Mouse (Mus musculus): Measurements from ENCODE around the gene Atp2b4.
A peak's percentile ranks its signal among the peaks of the same experiment; 100 is the strongest.
"Not testable (repeated sequence)": the region's sequence is repeated elsewhere in the genome, so short reads cannot be mapped to it uniquely, and the experiment has no call there.

Gene Atp2b4

DNA sequence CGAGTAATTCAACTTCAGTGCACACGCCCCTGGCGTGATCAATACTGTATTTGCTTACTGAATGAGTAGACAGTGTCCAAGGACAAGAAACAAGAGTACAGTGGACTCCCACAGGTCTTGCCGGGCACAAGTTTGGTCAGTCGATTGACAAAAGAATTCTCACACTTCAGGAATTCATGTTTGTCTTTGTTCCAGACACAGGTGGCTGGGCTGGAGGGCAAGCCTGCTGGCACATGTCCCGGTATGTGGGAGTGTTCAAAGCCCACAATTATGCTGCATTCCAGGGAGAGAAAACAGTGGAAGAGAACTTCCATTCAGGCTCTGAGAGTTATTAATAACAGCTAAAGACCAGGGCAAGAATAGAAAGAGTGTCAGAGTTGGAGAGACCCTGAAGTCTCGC lies 104.9 kb downstream of the Atp2b4 start:
- DNase-seq (ENCODE audit: low spot score in 2 of 2) = no peak

DNA sequence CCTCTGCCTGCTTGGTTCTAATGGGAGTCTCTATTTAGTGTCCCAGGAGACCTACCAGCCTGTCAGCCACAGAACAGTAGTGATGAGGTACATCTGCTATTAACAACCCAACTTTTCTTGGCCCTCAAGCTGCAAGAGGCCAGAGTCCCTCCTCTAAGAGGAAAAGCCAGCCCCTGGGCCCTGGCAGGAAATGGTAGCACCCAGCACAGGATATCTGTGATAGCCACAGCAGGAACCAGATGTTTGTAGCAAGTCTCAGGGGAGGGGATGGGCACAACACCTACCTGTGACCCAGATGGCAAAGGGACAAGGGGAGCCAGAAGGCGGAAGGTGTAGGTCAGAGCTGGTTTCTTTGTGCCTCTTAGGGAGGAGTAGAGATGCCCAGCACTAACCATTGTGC lies 106.0 kb downstream of the Atp2b4 start:
- DNase-seq (ENCODE audit: low spot score in 2 of 2) = peak; percentile 87 to 89

DNA sequence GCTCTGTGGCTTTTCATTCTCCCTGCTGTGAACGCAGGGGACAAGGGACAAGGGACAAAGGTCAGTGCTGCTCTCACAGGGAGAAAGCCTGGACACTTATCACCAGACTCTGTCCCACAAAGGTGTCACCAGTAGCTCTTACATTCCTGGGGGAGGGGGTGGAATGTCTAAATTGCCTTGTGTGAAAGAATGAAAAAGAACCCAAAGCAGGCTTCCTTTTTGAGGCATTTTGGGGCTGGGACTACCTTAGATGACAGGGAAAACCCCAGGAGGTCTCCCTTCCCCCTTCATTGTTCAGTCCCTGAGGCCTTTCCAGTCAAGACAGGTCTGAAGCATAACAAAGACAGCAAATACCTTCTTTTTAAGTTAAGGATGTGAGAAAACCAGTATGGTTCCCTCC lies 106.5 kb downstream of the Atp2b4 start:
- DNase-seq (ENCODE audit: low spot score in 2 of 2) = peak; percentile 29 to 37

DNA sequence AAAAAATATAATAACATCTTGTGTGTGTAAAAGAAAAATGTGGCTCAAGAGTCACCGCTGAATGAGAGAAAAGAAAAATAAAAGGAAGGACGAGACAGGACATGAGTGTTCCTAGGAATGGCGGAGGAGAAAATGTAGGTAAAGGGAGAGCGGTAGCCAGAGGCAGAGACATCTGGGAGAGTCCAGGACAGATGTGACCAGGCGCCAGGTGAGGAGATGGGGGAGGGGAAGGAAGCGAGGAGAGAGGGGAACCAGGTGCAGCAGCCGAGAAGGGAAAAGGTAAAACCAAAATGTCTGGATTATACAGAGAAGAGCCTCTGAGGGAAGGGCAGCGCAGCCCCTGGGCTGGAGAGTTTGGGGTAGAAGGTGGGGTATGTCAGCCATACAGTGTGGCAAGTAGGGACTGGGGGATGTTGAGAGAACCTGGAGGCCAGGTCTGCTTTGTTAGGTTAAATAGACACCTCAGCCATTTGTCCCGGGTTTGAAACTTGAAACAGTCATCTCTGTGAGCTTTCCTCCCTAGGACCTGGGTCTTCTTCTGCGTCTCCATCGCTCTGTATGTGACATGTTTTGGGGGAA lies 107.2 kb downstream of the Atp2b4 start:
- no peak for DNase-seq (ENCODE audit: low spot score in 2 of 2)

DNA sequence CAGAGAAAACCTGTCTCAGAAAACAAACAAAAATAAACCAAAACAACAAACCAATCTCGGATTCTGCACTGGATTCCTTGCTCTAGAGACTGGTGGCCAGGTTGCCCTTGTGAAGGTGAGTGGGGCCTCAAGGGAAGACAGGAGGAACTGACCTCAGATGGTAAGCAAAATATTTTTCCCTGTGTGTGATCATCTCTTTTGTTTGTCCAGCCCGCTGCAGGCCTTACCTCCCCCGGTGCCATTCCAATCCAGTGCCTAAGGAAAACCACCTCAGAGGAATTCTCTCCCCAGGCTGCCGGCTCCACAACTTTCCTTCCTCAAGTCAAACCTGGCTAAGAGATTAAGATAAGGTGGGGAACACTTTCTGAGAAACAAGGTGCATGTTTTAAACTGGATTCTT lies 108.6 kb downstream of the Atp2b4 start:
- no peak for DNase-seq (ENCODE audit: low spot score in 2 of 2)

DNA sequence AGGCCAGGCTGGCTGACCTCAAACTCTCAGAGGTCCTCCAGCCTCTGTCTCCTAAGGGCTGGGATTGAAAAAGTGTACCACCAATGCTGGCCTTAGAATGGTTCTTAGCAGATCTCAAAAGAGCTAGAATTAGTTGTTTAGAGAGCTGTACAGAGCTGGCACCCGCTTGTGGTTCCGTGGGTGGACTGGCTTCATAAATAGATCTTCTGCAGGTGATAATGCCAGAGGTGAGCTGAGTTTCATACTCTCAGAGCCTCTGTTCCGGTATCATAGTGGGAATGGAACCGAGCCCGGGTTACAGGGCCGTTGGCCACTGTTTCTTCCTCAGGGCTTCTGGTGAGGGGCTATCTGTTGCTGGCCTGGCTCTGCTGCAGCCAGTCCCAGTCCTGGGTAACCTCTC lies 109.8 kb downstream of the Atp2b4 start:
- no peak for DNase-seq (ENCODE audit: low spot score in 2 of 2)

DNA sequence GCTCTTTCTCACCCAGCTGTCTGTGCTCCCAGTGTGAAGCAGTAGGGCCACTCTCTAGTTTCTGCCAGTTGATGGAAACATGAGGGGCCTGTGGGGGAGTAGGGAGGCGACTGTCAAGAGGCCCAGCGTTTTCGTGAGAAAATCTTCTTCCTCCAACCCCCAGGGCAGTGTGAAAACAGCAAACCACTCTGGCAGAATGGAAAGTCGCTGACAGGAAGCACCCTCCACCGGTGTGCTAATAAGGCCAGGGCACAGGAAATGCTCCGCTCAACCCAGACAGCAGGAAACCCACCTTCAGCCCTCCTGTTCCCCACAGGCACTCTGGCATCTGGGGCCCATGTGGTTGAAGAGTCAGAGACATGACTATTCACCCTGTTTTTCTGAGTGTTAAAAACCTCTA lies 110.9 kb downstream of the Atp2b4 start, which contains the start of gene Lax1:
TSS of gene Lax1 (minus strand) at position 212 of the 400 bp plus-strand sequence.
- peak; percentile 88 to 89 for DNase-seq (ENCODE audit: low spot score in 2 of 2)

DNA sequence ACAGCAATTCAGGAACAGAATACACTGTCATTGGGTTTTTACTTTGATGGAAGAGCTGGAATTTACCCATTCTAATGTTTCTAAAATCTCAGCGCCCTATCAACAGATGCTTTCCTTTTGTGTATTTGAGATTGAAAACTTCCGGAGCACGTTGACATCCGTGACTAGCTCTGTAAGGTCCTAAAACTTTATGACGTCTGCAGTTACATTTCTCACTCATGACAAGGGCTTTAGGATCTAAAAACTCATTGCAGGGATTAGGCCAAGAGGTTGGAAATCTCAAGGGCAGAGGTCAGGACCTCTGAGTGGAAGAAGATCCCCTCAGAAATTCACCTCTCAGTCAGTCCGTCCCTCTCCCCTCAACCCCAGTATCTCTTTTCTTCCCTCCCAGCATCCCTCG lies 112.5 kb downstream of the Atp2b4 start:
- DNase-seq (ENCODE audit: low spot score in 2 of 2) = no peak

DNA sequence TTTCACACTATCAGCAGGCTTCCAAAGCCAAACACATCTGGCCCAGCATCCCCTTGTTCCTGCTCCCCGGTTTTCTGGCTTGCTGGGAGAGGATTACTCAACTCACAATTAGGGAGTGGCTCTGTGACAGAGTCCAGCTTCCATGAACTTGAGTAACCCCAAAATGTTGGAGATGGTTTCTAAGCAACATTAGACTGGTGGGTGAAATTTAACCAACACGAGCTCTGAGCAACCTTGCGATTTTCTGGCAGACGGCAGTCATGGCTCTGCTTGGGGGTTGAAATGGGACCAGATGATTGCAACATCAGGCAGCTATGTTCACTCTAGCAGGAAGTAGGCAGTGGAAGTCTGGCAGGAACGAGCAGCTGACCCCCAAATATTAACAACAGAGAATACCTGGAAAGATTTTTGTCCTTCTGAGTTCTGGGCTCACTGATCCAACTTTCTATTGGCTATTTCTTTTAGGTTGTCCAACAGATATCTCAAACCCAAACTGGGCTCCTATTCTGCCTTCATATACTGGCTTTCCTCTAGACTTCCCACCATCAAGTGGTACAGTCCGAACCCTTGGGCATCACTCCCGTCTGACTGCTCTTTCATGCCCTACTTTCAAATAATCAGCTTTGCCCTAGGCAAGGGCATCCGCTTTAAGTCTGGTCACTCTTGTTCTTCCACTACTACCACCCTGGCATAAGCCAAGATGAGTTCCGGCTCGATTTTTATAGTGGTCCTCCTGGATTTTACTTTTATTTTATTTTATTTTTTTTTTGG lies 114.9 kb downstream of the Atp2b4 start:
- DNase-seq (ENCODE audit: low spot score in 2 of 2) = no peak

DNA sequence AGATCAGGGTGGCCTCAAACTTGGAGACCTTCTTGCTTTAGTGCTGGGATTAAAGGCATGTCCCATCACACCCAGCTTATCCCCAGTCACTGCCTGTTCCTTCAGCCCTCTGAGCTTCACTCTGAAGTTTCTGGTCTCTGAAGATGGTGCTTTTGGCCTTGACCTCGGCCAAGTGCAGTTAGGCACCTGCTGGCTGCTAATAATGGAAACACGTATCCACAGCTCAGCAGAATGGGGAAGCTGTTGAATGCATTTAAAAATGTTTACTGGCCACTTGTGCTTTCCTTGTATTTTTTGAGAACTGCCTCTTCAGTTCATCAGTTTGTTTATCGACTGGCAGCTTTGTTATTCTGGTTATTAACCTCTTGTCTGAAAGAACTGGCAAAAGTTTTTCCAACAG lies 129.0 kb downstream of the Atp2b4 start:
- DNase-seq (ENCODE audit: low spot score in 2 of 2) = no peak

DNA sequence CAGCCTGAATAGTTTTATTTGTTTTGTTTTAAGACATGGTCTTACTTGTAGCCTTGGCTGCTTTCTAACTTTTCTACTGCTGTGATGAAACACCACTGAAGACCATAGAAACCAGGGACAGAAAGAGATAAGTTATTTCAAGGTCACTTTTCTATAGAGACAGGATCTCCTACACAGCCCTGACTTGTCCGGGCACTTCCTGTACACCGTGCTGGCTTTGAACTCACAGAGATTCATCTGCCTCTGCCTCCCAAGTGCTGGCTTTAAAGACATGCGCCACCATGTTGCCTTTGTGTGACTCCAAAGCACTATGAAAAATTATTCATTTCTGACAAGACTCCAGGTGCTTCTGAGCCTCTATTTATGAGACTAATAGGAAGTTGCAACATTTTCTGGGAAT lies 129.6 kb downstream of the Atp2b4 start:
- DNase-seq (ENCODE audit: low spot score in 2 of 2) = no peak

DNA sequence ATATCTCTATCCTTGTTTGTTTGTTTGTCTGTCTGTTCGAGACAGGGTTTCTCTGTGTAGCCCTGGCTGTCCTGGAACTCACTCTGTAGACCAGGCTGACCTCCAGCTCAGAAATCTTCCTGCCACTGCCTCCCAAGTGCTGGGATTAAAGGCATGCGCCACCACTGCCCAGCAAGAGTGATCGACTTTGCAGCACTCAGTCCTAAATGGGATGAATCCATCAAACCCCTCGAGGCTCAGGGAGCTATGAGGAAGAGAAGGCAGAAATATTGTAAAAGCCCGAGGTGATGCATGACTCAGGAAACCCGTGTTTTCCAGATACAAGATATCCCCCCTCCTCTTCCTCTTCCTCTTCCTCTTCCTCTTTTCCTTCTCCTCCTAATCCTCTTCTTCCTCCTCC lies 130.1 kb downstream of the Atp2b4 start:
- DNase-seq (ENCODE audit: low spot score in 2 of 2) = no peak

DNA sequence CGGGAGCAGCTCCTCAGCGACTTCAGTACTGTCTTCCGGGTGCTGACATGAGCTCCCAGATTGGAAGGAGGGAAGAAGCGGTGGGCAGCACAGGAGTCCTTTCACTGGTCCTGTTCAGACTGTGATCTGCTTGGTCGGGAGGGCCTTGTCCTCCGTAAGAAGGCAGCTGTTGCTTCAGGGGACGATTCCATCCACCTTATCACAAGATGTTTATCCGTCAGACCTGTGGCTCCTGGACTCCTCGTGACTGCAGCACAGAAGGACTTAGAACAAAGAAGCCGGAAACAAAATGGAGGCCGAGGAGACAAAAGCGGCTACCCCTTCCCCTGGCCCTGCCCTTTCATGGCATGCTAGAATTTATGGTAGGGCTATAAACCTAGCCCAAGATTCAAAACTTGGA lies 130.7 kb downstream of the Atp2b4 start:
- no peak for DNase-seq (ENCODE audit: low spot score in 2 of 2)

DNA sequence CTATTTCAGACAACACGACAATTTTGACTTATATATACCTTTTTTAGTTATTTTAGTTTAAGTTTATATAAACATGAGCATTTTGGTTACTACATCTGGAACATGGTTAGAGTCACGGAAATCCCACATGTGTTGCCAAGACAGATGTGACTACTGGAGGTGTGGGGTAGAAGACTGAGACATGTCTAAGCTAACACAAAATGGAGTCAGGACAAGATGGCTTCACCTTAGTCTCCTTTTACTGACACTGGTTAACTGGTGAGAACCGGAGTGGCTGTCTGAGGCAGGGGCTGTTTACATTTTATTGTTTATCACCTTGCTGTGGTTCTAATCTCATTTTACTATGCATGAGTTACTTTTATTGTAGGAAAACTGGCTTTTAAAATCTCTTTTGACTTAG lies 132.2 kb downstream of the Atp2b4 start:
- no peak for DNase-seq (ENCODE audit: low spot score in 2 of 2)

DNA sequence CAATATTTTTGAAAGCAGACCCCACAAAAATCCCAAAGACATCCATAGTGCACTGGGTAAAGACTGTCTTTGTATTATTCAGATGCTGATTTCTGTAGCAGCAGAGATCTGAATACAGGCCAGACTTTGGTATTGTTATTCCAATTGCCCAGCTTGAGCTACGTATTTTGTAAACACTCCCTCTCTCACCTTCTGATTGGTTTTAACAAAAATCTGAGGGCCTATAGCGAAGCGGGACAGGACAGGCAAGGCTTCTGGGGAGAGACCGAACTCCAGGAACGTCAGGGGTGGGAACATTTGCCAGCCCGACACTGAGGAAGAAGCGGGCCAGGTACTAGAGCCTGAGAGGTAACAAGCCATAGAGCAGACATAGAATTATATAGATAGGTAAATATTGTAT lies 133.1 kb downstream of the Atp2b4 start:
- DNase-seq (ENCODE audit: low spot score in 2 of 2) = no peak

DNA sequence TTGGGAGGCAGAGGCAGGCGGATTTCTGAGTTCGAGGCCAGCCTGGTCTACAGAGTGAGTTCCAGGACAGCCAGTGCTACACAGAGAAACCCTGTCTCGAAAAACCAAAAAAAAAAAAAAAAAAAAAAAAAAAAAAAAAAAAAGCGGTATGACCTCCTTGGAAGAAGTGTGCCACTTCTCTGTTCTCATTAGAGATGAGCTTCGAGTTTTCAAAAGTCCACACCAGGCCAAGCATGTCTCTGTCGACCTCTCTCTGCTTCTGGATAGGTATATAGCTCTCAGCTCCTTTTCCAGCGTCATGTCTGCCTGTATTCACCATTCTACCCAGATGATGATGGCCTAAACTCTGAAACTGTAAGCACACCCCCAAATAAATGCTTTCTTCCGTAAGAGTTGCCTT lies 135.1 kb downstream of the Atp2b4 start:
- not testable (repeated sequence) for DNase-seq (ENCODE audit: low spot score in 2 of 2)

DNA sequence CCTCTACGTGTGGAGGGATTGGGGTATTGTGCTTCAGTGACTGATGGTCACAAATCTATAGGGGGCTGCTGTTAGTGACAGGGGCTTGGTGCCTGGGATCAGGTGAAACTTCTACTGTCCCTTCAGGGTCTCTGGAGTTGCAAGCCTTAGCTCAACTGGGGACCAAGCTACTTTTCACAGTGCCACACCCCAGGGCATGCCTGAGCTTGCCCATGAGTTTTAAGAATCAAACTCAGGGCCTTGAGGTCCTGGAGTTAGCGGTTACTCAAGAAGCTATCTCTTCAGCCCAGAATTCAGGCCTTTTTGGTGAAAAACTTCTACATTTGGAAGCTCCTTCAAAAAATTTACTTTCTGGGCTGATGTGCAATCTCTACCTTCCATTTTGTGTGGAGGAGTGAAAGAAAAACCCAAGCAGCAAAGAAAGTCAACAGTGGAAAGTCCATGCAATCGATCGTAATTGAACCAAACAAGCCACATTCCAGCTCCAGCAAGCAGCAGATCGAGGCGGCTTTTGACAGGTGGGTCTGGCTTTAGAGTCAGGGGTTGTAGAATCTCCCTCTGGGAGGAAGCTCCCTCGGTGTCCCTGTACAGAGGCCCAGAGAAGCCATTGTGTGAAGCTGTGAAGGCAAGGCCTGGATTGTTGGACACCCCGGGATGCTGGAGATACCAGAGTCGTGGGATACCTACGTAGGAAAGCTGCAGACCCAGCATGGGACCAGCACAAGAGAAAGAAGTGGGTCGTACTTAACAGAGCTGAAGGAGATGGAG lies 136.5 kb downstream of the Atp2b4 start:
- no peak for DNase-seq (ENCODE audit: low spot score in 2 of 2)

DNA sequence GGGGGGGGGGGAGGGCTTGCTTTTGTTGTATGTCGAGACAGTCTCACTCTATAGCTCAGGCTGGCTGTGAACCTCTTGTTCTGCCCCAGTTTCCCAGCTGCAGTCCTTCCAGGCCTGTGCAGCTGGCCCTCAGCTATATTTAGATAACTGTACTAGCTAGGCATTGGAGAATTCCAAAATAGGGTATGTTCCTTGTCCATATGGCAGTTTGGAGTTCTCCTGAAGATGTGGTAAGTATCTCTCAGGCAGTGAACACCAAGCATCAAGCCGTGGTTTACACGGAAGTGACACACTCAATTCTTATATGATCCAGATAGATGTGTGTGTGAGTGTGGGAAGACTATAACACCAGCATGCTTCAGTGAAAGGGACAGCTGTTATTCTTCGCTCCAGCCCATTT lies 137.4 kb downstream of the Atp2b4 start:
- no peak for DNase-seq (ENCODE audit: low spot score in 2 of 2)

DNA sequence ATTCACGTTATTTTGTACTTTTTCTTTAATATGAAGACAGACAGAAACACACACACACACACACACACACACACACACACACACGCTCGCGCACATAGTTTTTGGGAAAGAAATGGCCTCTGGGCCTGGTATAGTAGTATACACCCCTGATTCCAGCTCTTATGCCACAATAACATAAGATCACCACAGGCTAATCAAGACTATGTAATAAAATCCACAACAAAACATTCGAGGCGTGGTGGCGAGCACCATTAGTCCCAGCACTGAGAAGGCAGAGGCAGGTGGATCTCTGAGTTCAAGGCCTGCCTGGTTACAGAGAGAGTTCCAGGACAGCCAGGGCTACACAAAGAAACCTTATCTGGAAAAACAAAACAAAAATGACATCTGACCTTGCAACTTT lies 137.9 kb downstream of the Atp2b4 start:
- DNase-seq (ENCODE audit: low spot score in 2 of 2) = no peak

DNA sequence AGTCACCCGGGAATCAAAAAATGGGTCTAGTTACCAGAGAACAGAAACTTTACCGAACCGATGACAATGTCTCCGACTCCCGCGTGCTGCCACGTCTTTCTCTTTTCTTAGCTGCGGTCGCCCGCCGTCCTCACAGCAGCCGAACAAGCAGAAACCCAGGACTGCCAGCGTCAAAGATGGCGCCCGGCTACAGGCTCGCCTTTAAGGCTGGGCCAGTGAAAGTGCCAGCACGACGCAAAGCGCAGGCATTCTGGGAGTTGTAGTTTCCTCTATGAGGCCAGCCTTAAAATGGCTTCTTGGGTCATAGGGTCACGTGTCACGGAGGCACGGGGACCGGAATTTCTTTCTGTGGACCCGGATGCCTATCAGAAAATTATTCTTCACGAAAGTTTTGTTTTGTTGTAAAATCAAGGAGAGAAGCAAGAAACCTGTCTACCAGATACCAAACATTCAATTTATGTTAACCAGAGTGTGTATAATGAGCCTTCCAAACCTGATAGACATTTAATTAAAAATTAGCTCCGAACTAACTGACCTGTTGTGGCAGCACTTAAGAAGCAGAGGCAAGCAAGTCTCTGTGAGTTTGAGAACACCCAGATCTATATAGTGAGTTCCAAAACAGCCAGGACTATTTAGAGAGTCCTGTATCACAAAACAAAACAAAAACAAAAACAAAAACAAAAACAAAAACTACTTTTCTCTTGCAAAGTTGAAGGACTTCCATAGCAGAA lies 139.5 kb downstream of the Atp2b4 start, which contains the start of gene Gm38394:
TSS of gene Gm38394 (minus strand) at position 116 of the 731 bp plus-strand sequence.
- DNase-seq (ENCODE audit: low spot score in 2 of 2) = peak; percentile 94

DNA sequence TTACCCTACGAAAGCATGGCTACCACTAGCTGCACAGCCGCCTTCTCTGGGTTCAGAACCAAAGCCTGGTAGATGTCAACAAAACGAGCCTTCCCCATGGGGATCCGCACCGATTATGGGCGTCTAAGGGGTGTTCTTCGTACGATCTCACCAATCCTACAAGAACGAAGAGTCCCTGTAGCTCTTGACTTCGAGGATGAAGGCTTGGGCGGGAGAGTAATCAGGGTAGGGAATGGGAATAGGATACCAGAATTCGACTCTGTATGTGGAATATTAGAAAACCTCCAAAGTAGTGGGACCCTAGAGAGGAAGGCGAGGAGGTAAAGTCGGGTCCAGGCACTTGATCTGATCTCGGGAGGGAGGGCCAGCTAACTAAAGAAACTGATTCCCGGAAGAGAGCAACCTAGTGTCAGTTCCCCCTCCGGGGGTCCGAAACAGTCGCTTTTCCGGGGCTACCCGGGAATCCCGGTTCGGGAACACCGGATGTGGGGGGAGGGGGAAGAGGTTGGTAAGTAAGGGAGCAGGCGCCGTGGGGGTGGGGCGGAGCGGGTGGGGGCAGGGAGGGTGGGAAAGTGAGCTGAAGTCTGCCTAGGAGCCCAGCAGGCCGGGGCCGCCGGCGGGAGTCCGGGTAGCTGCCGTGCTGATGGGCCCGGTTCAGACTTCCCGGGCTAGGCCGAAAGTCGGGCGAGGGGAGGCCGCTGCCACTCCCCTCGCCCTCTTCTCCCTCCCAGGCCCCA lies 140.2 kb downstream of the Atp2b4 start, which contains the start of gene Zbed6:
TSS of gene Zbed6 (minus strand) at position 420 of the 737 bp plus-strand sequence.
- peak in 1 of 2 experiments; percentile 57 for DNase-seq (ENCODE audit: low spot score in 2 of 2)

Measured in spleen, postnatal 36 days (tissue).